Mouse (Mus musculus) cortical plate, adult 2 months (tissue): Measurements from ENCODE around the gene Mgll. TPM values are rescaled to one million over a fixed set of nuclear protein-coding genes. Genes with fewer than 3 reads are reported as not detected.

Experiments used
- H3K27ac ChIP-seq: fragments of 200-500 bp; 2 replicates; pipeline ENCODE4 v1.5.1; 2012; ENCODE audit warnings: low read length, control low read depth, inconsistent platforms; ENCODE audit not compliant: insufficient read depth
- H3K4me1 ChIP-seq: fragments of 200-500 bp; 2 replicates; pipeline ENCODE4 v1.6.1; 2011; ENCODE audit warnings: low read length; ENCODE audit not compliant: control insufficient read depth, insufficient read depth
- H3K4me3 ChIP-seq: fragments of 200-500 bp; 2 replicates; pipeline ENCODE4 v1.5.1; 2011; ENCODE audit warnings: mild to moderate bottlenecking, low read length, control low read depth; ENCODE audit not compliant: insufficient read depth
- CTCF ChIP-seq: fragments of 200-500 bp; IDR thresholded peaks from 2 replicates; pipeline ENCODE4 v1.5.1; 2011; ENCODE audit warnings: mild to moderate bottlenecking, control low read depth, low read length; ENCODE audit not compliant: insufficient read depth; ENCODE audit errors: extremely low read depth
- POLR2A ChIP-seq: fragments of 200-500 bp; IDR thresholded peaks from 2 replicates; pipeline ENCODE4 v1.6.1; 2011; ENCODE audit warnings: mild to moderate bottlenecking, low read length, control low read depth; ENCODE audit not compliant: insufficient read depth; ENCODE audit errors: extremely low read depth
- polyA plus RNA-seq: library from polyadenylated mRNA; depleted of rRNA; stranded (reverse); fragments of >200 nt; gene quantifications from 2 replicates; pipeline ENCODE4 v1.2.3, GENCODE M21; 2012; rRNA removed

Mgll gene
- polyA plus RNA-seq: 220 TPM in 2 replicates

DNA sequence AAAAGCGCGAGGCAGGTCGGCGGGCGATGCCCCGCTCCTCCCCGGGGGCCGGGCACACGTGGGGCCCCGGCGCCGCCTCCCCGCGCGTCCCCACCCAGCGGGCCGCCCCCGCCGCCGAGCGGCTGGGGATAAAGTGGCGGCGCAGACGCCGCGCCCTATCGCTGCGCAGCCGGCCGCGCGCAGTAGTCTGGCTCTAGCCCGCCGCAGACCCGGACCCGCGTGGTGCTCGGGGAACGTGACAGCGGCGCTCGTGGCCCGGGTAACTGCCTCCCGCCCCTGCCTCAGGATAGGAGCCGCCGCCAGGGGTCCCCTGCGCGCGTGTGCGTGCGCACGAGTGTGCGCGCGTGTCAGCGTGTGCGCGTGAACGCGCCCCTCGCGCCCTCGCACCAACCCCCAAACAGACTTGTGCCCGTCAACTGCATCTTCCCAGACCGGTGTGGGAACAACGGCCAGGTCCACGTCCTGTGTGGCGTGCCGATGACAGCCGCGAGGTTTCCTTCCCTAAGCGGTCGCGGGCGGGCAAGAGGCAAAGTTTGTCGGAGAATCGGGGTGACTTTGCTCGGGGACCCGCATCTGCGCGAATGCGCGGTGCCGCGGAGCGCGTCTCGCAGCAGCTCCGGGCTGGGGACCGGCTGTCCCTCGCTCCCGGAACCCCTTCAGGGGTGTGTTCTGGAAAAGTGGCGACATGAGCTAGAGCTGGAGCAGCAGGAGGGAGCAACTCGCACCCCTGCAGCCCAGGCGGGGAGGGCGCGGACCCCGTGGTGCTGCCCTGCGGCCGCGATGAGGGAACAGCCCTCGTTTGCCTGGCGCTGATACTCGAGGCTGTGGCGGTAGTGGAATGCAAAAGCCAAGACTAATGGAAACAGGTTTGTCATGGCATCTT, at the start of gene Mgll:
Gene Mgll (plus strand): TSS at position 100 of the 883 bp plus-strand sequence.
- Histone ChIP-seq H3K4me1 (0 out of 2 replicates have a peak, but pooled peaks cover 3% of the 10 kb centered on the region), H3K4me3 (peak within 1 kb of the TSS; percentile 99), H3K27ac (peak within 1 kb of the TSS; percentile 90)
- peak; percentile 22; the same call in 1 of the 2 replicates for TF ChIP-seq POLR2A
- TF ChIP-seq CTCF: no peak

DNA sequence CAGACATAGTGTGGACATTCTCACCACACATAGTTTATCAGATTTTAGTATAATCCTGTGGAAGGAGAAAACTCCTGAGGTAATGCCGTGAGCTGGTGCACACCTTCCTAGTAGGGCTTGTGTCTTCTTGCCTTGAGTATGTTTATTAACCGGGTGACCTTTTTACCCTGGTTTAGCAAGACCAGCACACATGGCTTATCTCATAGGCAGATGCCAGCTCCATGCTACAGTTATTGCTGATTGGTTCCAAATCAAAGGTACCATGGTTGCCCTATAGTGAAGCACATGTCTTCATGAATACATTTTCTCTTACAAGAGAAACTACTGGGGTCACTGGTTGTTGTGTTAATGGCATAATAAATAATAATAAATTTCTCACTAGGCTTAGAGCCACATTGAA, 48.4 kb upstream of the Mgll start:
- TF ChIP-seq CTCF: no peak
- TF ChIP-seq POLR2A: no peak
- Histone ChIP-seq H3K27ac (no peak overlapping the region), H3K4me1 (no peaks in the 10 kb centered on the region), H3K4me3 (no peak overlapping the region)

GRCm38 (mm10) chr6:88676753-88677736, 47.2 kb upstream of the Mgll start:
- no peak overlapping the region for H3K27ac ChIP-seq
- no peak overlapping the region for H3K4me3 ChIP-seq
- H3K4me1 ChIP-seq: no peaks in the 10 kb centered on the region
- TF ChIP-seq POLR2A (no peak), CTCF (no peak)

DNA sequence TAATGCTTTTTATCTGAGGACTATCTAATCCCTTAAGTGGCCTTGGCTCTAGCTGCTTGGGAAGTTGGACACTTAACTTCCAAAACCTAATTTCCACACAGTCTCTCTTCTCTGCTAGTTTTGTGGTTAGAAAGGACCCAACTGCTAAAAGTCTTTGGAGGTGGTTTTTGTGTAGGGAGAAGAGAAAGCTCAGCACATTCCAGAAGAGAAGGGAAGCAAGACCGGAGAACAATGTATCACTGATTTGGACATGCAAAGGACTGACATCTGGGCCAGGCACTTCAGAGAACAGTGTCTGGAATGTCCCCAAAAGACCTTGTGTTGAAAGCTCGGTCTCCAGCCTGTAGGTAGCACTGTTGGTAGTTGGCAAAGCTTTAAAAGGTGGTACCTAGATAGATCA, 46.5 kb upstream of the Mgll start:
- Histone ChIP-seq H3K4me1 (no peaks in the 10 kb centered on the region), H3K4me3 (no peak overlapping the region), H3K27ac (no peak overlapping the region)
- TF ChIP-seq POLR2A (no peak), CTCF (no peak)

- Histone ChIP-seq H3K4me1 (no peaks in the 10 kb centered on the region), H3K27ac (no peak overlapping the region), H3K4me3 (no peak overlapping the region)
- TF ChIP-seq CTCF (no peak), POLR2A (no peak)
These were observed 43.2 kb upstream of the Mgll start for GRCm38 (mm10) chr6:88681026-88681425.

- TF ChIP-seq CTCF (no peak), POLR2A (no peak)
- H3K4me3 ChIP-seq: no peak overlapping the region
- no peaks in the 10 kb centered on the region for H3K4me1 ChIP-seq
- no peak overlapping the region for H3K27ac ChIP-seq
These were observed 40.7 kb upstream of the Mgll start for GRCm38 (mm10) chr6:88683380-88684053.

- H3K4me1 ChIP-seq: no peaks in the 10 kb centered on the region
- TF ChIP-seq POLR2A: no peak
- no peak for TF ChIP-seq CTCF
- no peak overlapping the region for H3K4me3 ChIP-seq
- no peak overlapping the region for H3K27ac ChIP-seq
These were observed 36.0 kb upstream of the Mgll start for GRCm38 (mm10) chr6:88688171-88688570.

GRCm38 (mm10) chr6:88688712-88689111, 35.5 kb upstream of the Mgll start:
- Histone ChIP-seq H3K4me3 (no peak overlapping the region), H3K4me1 (no peaks in the 10 kb centered on the region), H3K27ac (no peak overlapping the region)
- TF ChIP-seq POLR2A: no peak
- no peak for TF ChIP-seq CTCF

DNA sequence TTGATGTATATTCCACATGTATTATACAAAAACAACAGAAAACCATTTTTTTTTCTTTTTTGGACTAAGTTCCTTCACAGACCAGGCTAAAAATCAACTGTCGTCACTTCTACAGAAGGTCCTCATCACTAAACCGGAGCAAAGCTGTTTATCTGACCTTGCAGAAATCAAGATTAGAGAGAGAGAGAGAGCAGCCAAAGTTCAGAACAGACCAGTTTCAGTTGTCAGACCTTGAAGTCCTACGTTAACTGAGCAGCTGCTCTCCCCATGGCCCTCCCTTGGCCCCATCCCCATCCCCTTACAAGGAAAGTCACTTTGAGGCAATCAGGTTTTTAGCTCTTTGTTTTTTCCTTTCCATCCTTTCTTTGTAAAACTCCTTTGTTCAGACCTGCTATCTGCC, 34.0 kb upstream of the Mgll start:
- TF ChIP-seq POLR2A: no peak
- no peak for TF ChIP-seq CTCF
- H3K4me1 ChIP-seq: no peaks in the 10 kb centered on the region
- H3K4me3 ChIP-seq: no peak overlapping the region
- no peak overlapping the region for H3K27ac ChIP-seq
